Mouse (Mus musculus): ENCODE data around the gene Reep6. TPM values are rescaled to one million over a fixed set of nuclear protein-coding genes. Genes with fewer than 3 reads are reported as not detected.

The Reep6 gene
- total RNA-seq, 1 experiment, result 13.3 TPM

DNA sequence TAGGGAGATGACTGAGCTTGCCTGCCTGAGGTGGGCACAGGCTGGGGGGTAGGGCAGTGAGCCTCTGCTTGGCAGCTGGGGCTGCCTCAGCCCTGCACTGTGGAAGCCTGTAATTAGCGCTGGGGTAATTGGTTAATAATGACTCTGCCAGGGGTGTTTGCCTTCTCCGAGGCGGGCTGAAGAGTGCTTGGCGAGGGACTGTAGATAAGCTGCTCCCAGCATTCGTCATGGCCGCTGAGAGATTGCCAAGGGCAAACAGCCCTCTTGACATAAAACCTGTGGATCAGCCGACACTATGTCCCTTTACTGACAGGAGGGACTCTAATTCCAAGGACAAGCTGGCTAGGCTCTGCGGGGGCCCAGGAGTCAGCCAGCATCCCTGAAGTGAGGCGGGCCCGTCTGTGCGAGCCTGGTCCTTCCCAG, 13.4 kb upstream of the Reep6 start:
- H3K9ac ChIP-seq (ENCODE audit: insufficient read depth, low read depth, low read length, poor library complexity, severe bottlenecking), result no peak overlapping the region
- no peak overlapping the region for H3K4me3 ChIP-seq (ENCODE audit: insufficient read depth in 1 of 2, low read depth in 1 of 2, low read length in 2 of 2, poor library complexity in 1 of 2, severe bottlenecking in 1 of 2)
- no peak for TF ChIP-seq HCFC1 (IDR thresholded peaks at IDR 0.05; ENCODE audit: borderline replicate concordance, insufficient read depth, low read length)
- no peak for TF ChIP-seq CHD2 (IDR thresholded peaks at IDR 0.05; ENCODE audit: low read depth, low read length)
- no peak for TF ChIP-seq MAFK (IDR thresholded peaks at IDR 0.05; ENCODE audit: insufficient read depth, low read depth, low read length)
- TF ChIP-seq ZC3H11A (IDR thresholded peaks at IDR 0.05; ENCODE audit: borderline replicate concordance, low read depth, low read length), result no peak
- TF ChIP-seq ZNF384 (IDR thresholded peaks at IDR 0.05; ENCODE audit: low read depth, low read length), result no peak
- in situ Hi-C loops (cut with MboI; ENCODE audit: low sequenced_read_pairs in 2 of 2, unreplicated experiment in 2 of 2), result no loop called here
- peaks cover 7% of the 10 kb centered on the region; the same call in 1 of the 2 replicates for H3K36me3 ChIP-seq (ENCODE audit: control insufficient read depth, insufficient read depth, low read length, poor library complexity, severe bottlenecking)
- DNase-seq (ENCODE audit: low read depth, low spot score), result no peak
- H3K9me3 ChIP-seq (ENCODE audit: control insufficient read depth, insufficient read depth, low read depth, low read length), result no peaks in the 10 kb centered on the region
- no peak overlapping the region for H3K27ac ChIP-seq (ENCODE audit: insufficient read depth, low read depth, low read length, poor library complexity, severe bottlenecking)
- peaks cover 0 to 21% of the 10 kb centered on the region in 2 experiments; a peak in 1 of 4 replicates for H3K4me1 ChIP-seq (ENCODE audit: control insufficient read depth in 2 of 2, insufficient read depth in 2 of 2, low read length in 2 of 2, poor library complexity in 1 of 2)

- H3K27ac ChIP-seq (ENCODE audit: insufficient read depth, low read depth, low read length, poor library complexity, severe bottlenecking), result no peak overlapping the region
- TF ChIP-seq CHD2 (IDR thresholded peaks at IDR 0.05; ENCODE audit: low read depth, low read length) (no peak), ZNF384 (IDR thresholded peaks at IDR 0.05; ENCODE audit: low read depth, low read length) (no peak), ZC3H11A (IDR thresholded peaks at IDR 0.05; ENCODE audit: borderline replicate concordance, low read depth, low read length) (no peak), MAFK (IDR thresholded peaks at IDR 0.05; ENCODE audit: insufficient read depth, low read depth, low read length) (no peak), HCFC1 (IDR thresholded peaks at IDR 0.05; ENCODE audit: borderline replicate concordance, insufficient read depth, low read length) (no peak)
- no peak overlapping the region for H3K4me3 ChIP-seq (ENCODE audit: insufficient read depth in 1 of 2, low read depth in 1 of 2, low read length in 2 of 2, poor library complexity in 1 of 2, severe bottlenecking in 1 of 2)
- in situ Hi-C loops (cut with MboI; ENCODE audit: low sequenced_read_pairs in 2 of 2, unreplicated experiment in 2 of 2), result no loop called here
- H3K4me1 ChIP-seq (ENCODE audit: control insufficient read depth in 2 of 2, insufficient read depth in 2 of 2, low read length in 2 of 2, poor library complexity in 1 of 2), result peaks cover 0 to 23% of the 10 kb centered on the region in 2 experiments; a peak in 1 of 4 replicates
- peaks cover 7% of the 10 kb centered on the region; the same call in 1 of the 2 replicates for H3K36me3 ChIP-seq (ENCODE audit: control insufficient read depth, insufficient read depth, low read length, poor library complexity, severe bottlenecking)
- H3K9me3 ChIP-seq (ENCODE audit: control insufficient read depth, insufficient read depth, low read depth, low read length), result no peaks in the 10 kb centered on the region
- H3K9ac ChIP-seq (ENCODE audit: insufficient read depth, low read depth, low read length, poor library complexity, severe bottlenecking), result no peak overlapping the region
- no peak for DNase-seq (ENCODE audit: low read depth, low spot score)
These were observed 12.7 kb upstream of the Reep6 start for GRCm38 (mm10) chr10:80317011-80317410.

- H3K4me3 ChIP-seq (ENCODE audit: insufficient read depth in 1 of 2, low read depth in 1 of 2, low read length in 2 of 2, poor library complexity in 1 of 2, severe bottlenecking in 1 of 2), result peak within 1 kb of the TSS; percentile 73 to 94
- H3K4me1 ChIP-seq (ENCODE audit: control insufficient read depth in 2 of 2, insufficient read depth in 2 of 2, low read length in 2 of 2, poor library complexity in 1 of 2), result peaks cover 0 to 23% of the 10 kb centered on the region in 2 experiments; a peak in 1 of 4 replicates
- in situ Hi-C loops (cut with MboI; ENCODE audit: low sequenced_read_pairs in 2 of 2, unreplicated experiment in 2 of 2), result no loop called here
- H3K9ac ChIP-seq (ENCODE audit: insufficient read depth, low read depth, low read length, poor library complexity, severe bottlenecking), result peak within 1 kb of the TSS; percentile 77
- peaks cover 7% of the 10 kb centered on the region; the same call in 1 of the 2 replicates for H3K36me3 ChIP-seq (ENCODE audit: control insufficient read depth, insufficient read depth, low read length, poor library complexity, severe bottlenecking)
- no peaks in the 10 kb centered on the region for H3K9me3 ChIP-seq (ENCODE audit: control insufficient read depth, insufficient read depth, low read depth, low read length)
- TF ChIP-seq ZNF384 (IDR thresholded peaks at IDR 0.05; ENCODE audit: low read depth, low read length), result no peak
- TF ChIP-seq ZC3H11A (IDR thresholded peaks at IDR 0.05; ENCODE audit: borderline replicate concordance, low read depth, low read length), result no peak
- TF ChIP-seq HCFC1 (IDR thresholded peaks at IDR 0.05; ENCODE audit: borderline replicate concordance, insufficient read depth, low read length), result no peak
- no peak for TF ChIP-seq MAFK (IDR thresholded peaks at IDR 0.05; ENCODE audit: insufficient read depth, low read depth, low read length)
- no peak for TF ChIP-seq CHD2 (IDR thresholded peaks at IDR 0.05; ENCODE audit: low read depth, low read length)
- peak; percentile 86 for DNase-seq (ENCODE audit: low read depth, low spot score)
- peak within 1 kb of the TSS; percentile 28; the same call in 1 of the 2 replicates for H3K27ac ChIP-seq (ENCODE audit: insufficient read depth, low read depth, low read length, poor library complexity, severe bottlenecking)
These were observed 9.4 kb upstream of the Reep6 start, which contains the start of gene 2310011J03Rik for GRCm38 (mm10) chr10:80320340-80320760. Gene 2310011J03Rik (minus strand): TSS chr10:80320537.

DNA sequence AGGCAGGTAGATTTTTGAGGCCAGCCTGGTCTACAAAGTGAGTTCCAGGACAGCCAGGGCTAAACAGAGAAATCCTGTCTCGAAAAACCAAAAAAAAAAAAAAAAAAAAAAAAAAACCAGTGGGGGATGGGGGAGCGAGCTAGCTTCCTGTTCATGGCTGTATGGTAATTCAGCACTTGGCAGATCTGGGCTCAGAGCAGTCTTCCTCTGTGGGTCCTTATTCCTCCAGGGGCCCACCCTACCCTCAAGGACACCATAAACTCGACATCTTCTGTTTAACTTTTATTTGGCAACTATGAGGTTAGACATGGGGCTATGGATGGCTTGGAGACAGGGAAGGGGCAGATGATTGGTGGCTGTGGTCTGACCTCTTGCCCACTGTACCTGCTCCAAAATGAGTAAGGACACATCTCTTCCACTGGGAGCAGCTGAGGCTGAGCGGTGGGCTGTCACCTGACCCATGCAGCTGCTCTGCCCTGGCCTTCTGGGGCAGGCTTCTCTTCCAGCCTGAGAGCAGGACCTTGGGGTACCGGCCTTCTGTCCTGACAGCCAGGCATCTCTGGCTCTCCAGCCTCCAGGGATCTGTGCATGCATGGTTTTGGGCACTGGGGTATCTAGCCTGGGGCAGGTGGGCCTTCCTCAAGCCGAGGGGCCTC, 8.6 kb upstream of the Reep6 start:
- Histone ChIP-seq H3K4me3 (ENCODE audit: insufficient read depth in 1 of 2, low read depth in 1 of 2, low read length in 2 of 2, poor library complexity in 1 of 2, severe bottlenecking in 1 of 2) (peak overlapping the region in 1 of 2 experiments; percentile 73; a peak in 2 of 4 replicates), H3K27ac (ENCODE audit: insufficient read depth, low read depth, low read length, poor library complexity, severe bottlenecking) (no peak overlapping the region; the same call in 1 of the 2 replicates), H3K36me3 (ENCODE audit: control insufficient read depth, insufficient read depth, low read length, poor library complexity, severe bottlenecking) (peaks cover 7% of the 10 kb centered on the region; the same call in 1 of the 2 replicates), H3K9ac (ENCODE audit: insufficient read depth, low read depth, low read length, poor library complexity, severe bottlenecking) (peak overlapping the region; percentile 62; the same call in 1 of the 2 replicates), H3K9me3 (ENCODE audit: control insufficient read depth, insufficient read depth, low read depth, low read length) (no peaks in the 10 kb centered on the region), H3K4me1 (ENCODE audit: control insufficient read depth in 2 of 2, insufficient read depth in 2 of 2, low read length in 2 of 2, poor library complexity in 1 of 2) (peaks cover 0 to 22% of the 10 kb centered on the region in 2 experiments; a peak in 1 of 4 replicates)
- no peak for DNase-seq (ENCODE audit: low read depth, low spot score)
- TF ChIP-seq CHD2 (IDR thresholded peaks at IDR 0.05; ENCODE audit: low read depth, low read length), result 0 out of 2 replicates have a peak, but pooled peaks have one; percentile 18
- peak; percentile 89 for TF ChIP-seq ZNF384 (IDR thresholded peaks at IDR 0.05; ENCODE audit: low read depth, low read length)
- no peak for TF ChIP-seq MAFK (IDR thresholded peaks at IDR 0.05; ENCODE audit: insufficient read depth, low read depth, low read length)
- TF ChIP-seq HCFC1 (IDR thresholded peaks at IDR 0.05; ENCODE audit: borderline replicate concordance, insufficient read depth, low read length), result no peak
- no peak for TF ChIP-seq ZC3H11A (IDR thresholded peaks at IDR 0.05; ENCODE audit: borderline replicate concordance, low read depth, low read length)
- in situ Hi-C loops (cut with MboI; ENCODE audit: low sequenced_read_pairs in 2 of 2, unreplicated experiment in 2 of 2), result no loop called here
